Mouse (Mus musculus) thymus, adult 2 months (tissue): ENCODE data around the gene Bmp3.

Experiments
- CTCF ChIP-seq: fragments of 200-500 bp; IDR thresholded peaks from 2 replicates; pipeline ENCODE4 v1.5.1; 2012; ENCODE audit warnings: mild to moderate bottlenecking, control low read depth, low read length, moderate library complexity, borderline replicate concordance; ENCODE audit not compliant: control insufficient read depth, poor library complexity, insufficient read depth; ENCODE audit errors: extremely low read depth
- POLR2A ChIP-seq: fragments of 200-500 bp; IDR thresholded peaks from 2 replicates; pipeline ENCODE4 v1.6.1; 2012; ENCODE audit warnings: mild to moderate bottlenecking, low read length, control low read depth, moderate library complexity; ENCODE audit not compliant: control insufficient read depth, poor library complexity, insufficient read depth; ENCODE audit errors: extremely low read depth

GRCm38 (mm10) chr5:98856356-98856755, 2.1 kb downstream of the Bmp3 start:
- TF ChIP-seq CTCF (no peak), POLR2A (no peak)
